Mouse (Mus musculus): ENCODE measurements around the gene Arfgap3. TPM values are rescaled to one million over a fixed set of nuclear protein-coding genes. Genes with fewer than 3 reads are reported as not detected.

The Arfgap3 gene
- polyA plus RNA-seq, 1 experiment: 21.5 TPM

- Histone ChIP-seq H3K27ac (ENCODE audit: insufficient read depth, low read length) (no peak overlapping the region), H3K4me3 (replicated peaks; ENCODE audit: insufficient read depth, low read depth, low read length) (no peak overlapping the region), H3K27me3 (ENCODE audit: control insufficient read depth, insufficient read depth, low read length) (no peaks in the 10 kb centered on the region), H3K4me1 (ENCODE audit: control insufficient read depth, insufficient read depth, low read length) (peaks cover 2% of the 10 kb centered on the region; the same call in 1 of the 2 replicates)
- TF ChIP-seq POLR2A (IDR thresholded peaks at IDR 0.05; ENCODE audit: borderline replicate concordance, insufficient read depth, low read length) (no peak), CTCF (IDR thresholded peaks at IDR 0.05; ENCODE audit: borderline replicate concordance, insufficient read depth, low read depth, low read length) (no peak)
- no peak for DNase-seq
- 45% methylated on average over 1 of the region's 1 CpGs for WGBS
Observed at GRCm38 (mm10) chr15:83265269-83265668, 84.8 kb downstream of the Arfgap3 start.

GRCm38 (mm10) chr15:83263405-83263804 is 86.6 kb downstream of the Arfgap3 start:
- WGBS: 80% methylated on average over 5 of the region's 5 CpGs

DNA sequence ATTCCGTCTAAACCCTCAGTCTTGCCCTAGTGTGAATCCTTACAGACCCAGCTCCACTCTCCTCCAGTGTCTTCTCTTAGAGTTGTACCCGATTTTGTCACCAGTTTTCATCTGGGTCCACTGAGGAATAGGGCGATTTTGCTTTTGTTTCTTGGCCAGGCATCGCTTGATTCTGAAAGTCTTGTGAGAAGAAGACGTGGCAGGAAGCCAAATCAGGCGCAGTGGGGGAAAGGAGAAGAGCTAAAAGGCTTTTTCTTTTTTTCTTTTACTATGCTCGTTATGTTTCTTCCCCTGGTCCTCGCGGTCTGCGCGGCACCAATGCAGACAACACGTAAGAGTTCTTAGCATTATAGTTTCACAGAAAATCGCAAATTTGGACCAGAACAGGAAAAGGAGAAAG is 92.1 kb downstream of the Arfgap3 start:
- WGBS: 26% methylated on average over 13 of the region's 13 CpGs
- no peak overlapping the region for H3K27ac ChIP-seq (ENCODE audit: insufficient read depth, low read length)

More at GRCm38 (mm10) chr15:83263405-83263804, 86.6 kb downstream of the Arfgap3 start:
- Histone ChIP-seq H3K4me3 (replicated peaks; ENCODE audit: insufficient read depth, low read depth, low read length) (no peak overlapping the region), H3K27ac (ENCODE audit: insufficient read depth, low read length) (no peak overlapping the region), H3K4me1 (ENCODE audit: control insufficient read depth, insufficient read depth, low read length) (peaks cover 2% of the 10 kb centered on the region; the same call in 1 of the 2 replicates), H3K27me3 (ENCODE audit: control insufficient read depth, insufficient read depth, low read length) (no peaks in the 10 kb centered on the region)
- TF ChIP-seq POLR2A (IDR thresholded peaks at IDR 0.05; ENCODE audit: borderline replicate concordance, insufficient read depth, low read length) (no peak), CTCF (IDR thresholded peaks at IDR 0.05; ENCODE audit: borderline replicate concordance, insufficient read depth, low read depth, low read length) (no peak)
- no peak for DNase-seq

DNA sequence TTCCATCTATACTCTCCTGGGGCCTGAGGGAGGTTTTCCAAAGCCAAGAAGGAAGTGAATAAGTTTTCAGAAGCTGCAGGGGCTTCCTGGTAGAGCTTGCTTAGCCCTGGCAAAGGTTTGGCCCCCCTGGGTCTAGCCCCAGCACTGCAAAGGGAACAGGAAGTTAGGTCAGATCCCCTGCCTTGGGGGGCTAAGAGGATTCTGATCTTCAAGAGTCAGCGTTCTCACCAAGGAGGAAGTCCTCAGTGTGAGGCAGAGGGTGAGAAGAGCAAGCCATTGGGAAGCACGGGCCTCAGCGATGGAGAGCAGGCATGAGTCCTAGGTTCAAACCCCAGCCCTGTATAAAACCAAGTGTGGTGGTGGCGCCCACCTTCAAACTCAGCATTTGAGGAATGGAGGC is 93.6 kb downstream of the Arfgap3 start:
- Histone ChIP-seq H3K27me3 (ENCODE audit: control insufficient read depth, insufficient read depth, low read length) (no peaks in the 10 kb centered on the region), H3K4me3 (replicated peaks; ENCODE audit: insufficient read depth, low read depth, low read length) (no peak overlapping the region), H3K27ac (ENCODE audit: insufficient read depth, low read length) (no peak overlapping the region), H3K4me1 (ENCODE audit: control insufficient read depth, insufficient read depth, low read length) (no peaks in the 10 kb centered on the region)
- no peak for TF ChIP-seq CTCF (IDR thresholded peaks at IDR 0.05; ENCODE audit: borderline replicate concordance, insufficient read depth, low read depth, low read length)
- TF ChIP-seq POLR2A (IDR thresholded peaks at IDR 0.05; ENCODE audit: borderline replicate concordance, insufficient read depth, low read length): no peak
- 89% methylated on average over 4 of the region's 4 CpGs for WGBS
- DNase-seq: no peak

More for the DNA sequence above, 92.1 kb downstream of the Arfgap3 start:
- H3K4me1 ChIP-seq (ENCODE audit: control insufficient read depth, insufficient read depth, low read length): no peaks in the 10 kb centered on the region
- no peak for TF ChIP-seq CTCF (IDR thresholded peaks at IDR 0.05; ENCODE audit: borderline replicate concordance, insufficient read depth, low read depth, low read length)
- TF ChIP-seq POLR2A (IDR thresholded peaks at IDR 0.05; ENCODE audit: borderline replicate concordance, insufficient read depth, low read length): no peak
- no peak for DNase-seq
- H3K27me3 ChIP-seq (ENCODE audit: control insufficient read depth, insufficient read depth, low read length): no peaks in the 10 kb centered on the region
- H3K4me3 ChIP-seq (replicated peaks; ENCODE audit: insufficient read depth, low read depth, low read length): no peak overlapping the region

DNA sequence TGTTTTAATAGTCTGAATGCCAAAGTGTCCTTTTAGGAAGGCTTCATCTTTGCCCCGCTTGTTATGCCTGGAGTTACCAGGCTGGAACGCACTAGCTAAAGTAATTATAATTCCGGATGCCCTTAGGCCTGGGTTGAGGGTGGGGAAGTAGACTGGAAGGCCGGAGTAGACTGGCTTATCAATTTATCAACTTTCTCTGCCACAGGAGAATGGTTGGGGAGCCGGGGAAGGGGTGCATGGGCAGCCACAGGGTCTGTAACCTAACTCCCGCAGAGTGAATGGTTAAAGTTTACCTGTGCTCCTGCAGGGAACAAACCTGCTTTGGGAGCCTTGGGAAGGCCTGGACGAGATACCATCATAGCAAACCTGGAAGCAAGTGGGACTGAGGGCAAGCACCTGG is 94.1 kb downstream of the Arfgap3 start:
- no peak for TF ChIP-seq POLR2A (IDR thresholded peaks at IDR 0.05; ENCODE audit: borderline replicate concordance, insufficient read depth, low read length)
- TF ChIP-seq CTCF (IDR thresholded peaks at IDR 0.05; ENCODE audit: borderline replicate concordance, insufficient read depth, low read depth, low read length): no peak
- Histone ChIP-seq H3K4me1 (ENCODE audit: control insufficient read depth, insufficient read depth, low read length) (no peaks in the 10 kb centered on the region; the same call in 1 of the 2 replicates), H3K27me3 (ENCODE audit: control insufficient read depth, insufficient read depth, low read length) (peaks cover 1% of the 10 kb centered on the region; the same call in 1 of the 2 replicates), H3K4me3 (replicated peaks; ENCODE audit: insufficient read depth, low read depth, low read length) (no peak overlapping the region), H3K27ac (ENCODE audit: insufficient read depth, low read length) (no peak overlapping the region)
- DNase-seq: no peak
- WGBS: 89% methylated on average over 7 of the region's 7 CpGs

- no peak for TF ChIP-seq POLR2A (IDR thresholded peaks at IDR 0.05; ENCODE audit: borderline replicate concordance, insufficient read depth, low read length)
- TF ChIP-seq CTCF (IDR thresholded peaks at IDR 0.05; ENCODE audit: borderline replicate concordance, insufficient read depth, low read depth, low read length): no peak
- Histone ChIP-seq H3K4me1 (ENCODE audit: control insufficient read depth, insufficient read depth, low read length) (no peaks in the 10 kb centered on the region; the same call in 1 of the 2 replicates), H3K27me3 (ENCODE audit: control insufficient read depth, insufficient read depth, low read length) (peaks cover 3% of the 10 kb centered on the region; the same call in 1 of the 2 replicates), H3K4me3 (replicated peaks; ENCODE audit: insufficient read depth, low read depth, low read length) (no peak overlapping the region), H3K27ac (ENCODE audit: insufficient read depth, low read length) (no peak overlapping the region)
- no peak for DNase-seq
- 87% methylated on average over 4 of the region's 4 CpGs for WGBS
Observed at GRCm38 (mm10) chr15:83255191-83255782, 94.8 kb downstream of the Arfgap3 start.

DNA sequence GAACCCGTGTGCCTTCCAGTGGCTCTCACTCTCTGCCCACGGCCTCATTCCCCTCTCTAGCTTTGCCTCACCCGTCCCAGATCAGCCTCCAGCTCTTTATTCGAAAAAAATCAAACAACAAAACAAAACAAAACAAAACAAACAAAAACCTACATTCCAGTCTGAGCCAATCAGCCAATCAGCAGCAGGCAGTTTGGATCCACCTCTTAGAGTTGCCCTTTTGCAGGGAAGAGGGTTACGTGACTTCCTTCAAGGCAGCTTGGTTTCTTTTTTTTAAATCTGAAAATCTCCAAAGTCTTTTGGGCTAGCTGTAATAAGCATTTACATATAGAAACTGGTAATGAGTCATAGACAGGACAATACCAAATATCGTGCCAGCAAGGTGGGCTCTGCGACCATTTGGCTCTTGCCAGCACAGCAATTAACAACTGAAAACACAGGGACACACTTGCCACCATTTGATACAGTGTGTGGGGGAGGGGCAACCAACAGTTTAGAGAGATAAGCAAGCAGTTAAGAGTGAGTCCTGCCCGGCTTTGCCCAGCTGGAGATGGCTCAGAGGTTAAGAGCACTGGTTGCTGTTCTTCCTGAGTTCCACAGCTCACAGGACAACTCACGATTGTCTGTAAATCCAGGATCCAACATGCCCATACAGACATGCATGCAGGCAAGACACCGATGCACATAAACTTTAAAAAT is 95.5 kb downstream of the Arfgap3 start:
- TF ChIP-seq POLR2A (IDR thresholded peaks at IDR 0.05; ENCODE audit: borderline replicate concordance, insufficient read depth, low read length) (no peak), CTCF (IDR thresholded peaks at IDR 0.05; ENCODE audit: borderline replicate concordance, insufficient read depth, low read depth, low read length) (no peak)

More for the DNA sequence above, 95.5 kb downstream of the Arfgap3 start:
- H3K27me3 ChIP-seq (ENCODE audit: control insufficient read depth, insufficient read depth, low read length): peaks cover 3% of the 10 kb centered on the region; the same call in 1 of the 2 replicates
- H3K4me3 ChIP-seq (replicated peaks; ENCODE audit: insufficient read depth, low read depth, low read length): no peak overlapping the region
- no peaks in the 10 kb centered on the region; the same call in 1 of the 2 replicates for H3K4me1 ChIP-seq (ENCODE audit: control insufficient read depth, insufficient read depth, low read length)
- H3K27ac ChIP-seq (ENCODE audit: insufficient read depth, low read length): no peak overlapping the region
- no peak for DNase-seq
- WGBS: 84% methylated on average over 10 of the region's 10 CpGs

Data from cerebellum, adult 2 months (tissue).